Mouse (Mus musculus) thymus, postnatal 14 days (tissue): ENCODE data around the gene Pogk.

Experiments used
- DNase-seq: peaks from one replicate; pipeline ENCODE4 v3.0.0; 2021

Pogk gene

GRCm38 (mm10) chr1:166378431-166379012 lies 31.1 kb downstream of the Pogk start:
- DNase-seq: no peak

GRCm38 (mm10) chr1:166377171-166377570 lies 32.5 kb downstream of the Pogk start:
- no peak for DNase-seq

GRCm38 (mm10) chr1:166363122-166363521 lies 46.5 kb downstream of the Pogk start:
- DNase-seq: no peak

- no peak for DNase-seq
Observed at GRCm38 (mm10) chr1:166362659-166363058, 47.0 kb downstream of the Pogk start.

- DNase-seq: no peak
Observed at GRCm38 (mm10) chr1:166361842-166362241, 47.8 kb downstream of the Pogk start.

GRCm38 (mm10) chr1:166360896-166361295 lies 48.8 kb downstream of the Pogk start:
- DNase-seq: no peak

- peak; percentile 87 for DNase-seq
Observed at GRCm38 (mm10) chr1:166360157-166360855, 49.4 kb downstream of the Pogk start.

GRCm38 (mm10) chr1:166349751-166350150 lies 59.9 kb downstream of the Pogk start:
- no peak for DNase-seq

GRCm38 (mm10) chr1:166349341-166349740 lies 60.3 kb downstream of the Pogk start:
- no peak for DNase-seq

GRCm38 (mm10) chr1:166346906-166347305 lies 62.8 kb downstream of the Pogk start:
- no peak for DNase-seq

GRCm38 (mm10) chr1:166345602-166346001 lies 64.1 kb downstream of the Pogk start:
- DNase-seq: no peak

GRCm38 (mm10) chr1:166344300-166345077 lies 65.2 kb downstream of the Pogk start:
- DNase-seq: no peak

- no peak for DNase-seq
Observed at GRCm38 (mm10) chr1:166343586-166343985, 66.1 kb downstream of the Pogk start.

GRCm38 (mm10) chr1:166342539-166342938 lies 67.1 kb downstream of the Pogk start:
- DNase-seq: no peak

GRCm38 (mm10) chr1:166342060-166342459 lies 67.6 kb downstream of the Pogk start:
- DNase-seq: no peak

GRCm38 (mm10) chr1:166339110-166339509 lies 70.6 kb downstream of the Pogk start:
- no peak for DNase-seq
